Mouse (Mus musculus) ES-E14 (cell line): ENCODE results near the gene Plekhg5.

Experiments used
- HCFC1 ChIP-seq: IDR thresholded peaks from 2 replicates; pipeline ENCODE4 v1.6.1; 2012; ENCODE audit warnings: low read length, inconsistent platforms, borderline replicate concordance; ENCODE audit not compliant: insufficient read depth
- MAFK ChIP-seq: IDR thresholded peaks from 2 replicates; pipeline ENCODE4 v1.6.1; 2014; ENCODE audit warnings: mild to moderate bottlenecking, low read depth, low read length, inconsistent platforms; ENCODE audit not compliant: insufficient read depth
- ZNF384 ChIP-seq: IDR thresholded peaks from 2 replicates; pipeline ENCODE4 v1.6.1; 2012; ENCODE audit warnings: low read depth, low read length, inconsistent platforms

- TF ChIP-seq ZNF384 (no peak), MAFK (no peak), HCFC1 (no peak)
Observed at GRCm38 (mm10) chr4:152114080-152114479, 41.8 kb downstream of the Plekhg5 start.
